ENCODE assay signal across 12 mouse cellular contexts in the genomic region with DNA sequence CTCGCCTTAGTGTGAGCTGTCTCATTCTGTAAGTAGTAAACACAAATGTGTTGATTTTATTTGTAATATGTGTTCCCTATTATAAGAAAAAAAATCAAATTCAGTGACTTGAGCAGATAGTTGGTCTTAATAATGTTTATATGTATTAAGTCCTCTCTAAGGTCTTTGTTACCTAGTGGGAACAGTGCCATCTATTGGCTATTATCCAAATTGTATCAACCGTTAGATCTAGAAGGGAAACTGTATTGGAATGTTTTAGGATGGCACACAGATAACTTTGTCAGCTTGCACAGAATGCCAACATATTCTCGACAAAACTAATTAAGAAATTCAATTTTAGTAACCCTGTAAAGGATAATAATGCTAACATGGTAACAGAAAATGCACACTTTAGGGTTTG.
DNase-seq lines count a peak whose midpoint lies in the region; ATAC-seq and TF ChIP-seq lines count a peak whose summit lies in the region.
"Had no signal": no experiment of that assay in that cellular context is flagged by ENCODE, and none has a peak within 500 bp of the region (broad histone marks: within the 10 kb centered on the region; RNA-seq: fewer than 3 reads in every experiment).

No protein-coding gene starts in this region.

- H3K27ac ChIP-seq in left cerebral cortex, adult 2 months: no peak overlapping the region
- H3K27ac ChIP-seq: forebrain, embryonic 10.5 days had no signal

- intact Hi-C loops in left cerebral cortex, adult 2 months (cut with DNase I): no loop called here
- intact Hi-C loops in left cerebral cortex, postnatal 25 days (cut with DNase I): no loop called here

- in situ Hi-C loops in Patski (cut with MboI; ENCODE audit: low pct_unique_long_range_greater_than_20kb): no loop called here

- TF ChIP-seq CTCF in left cerebral cortex, adult 2 months (IDR thresholded peaks at IDR 0.05): peak; percentile 9; the same call in 1 of the 2 replicates
- TF ChIP-seq CTCF in E14TG2a.4 (conservative IDR thresholded peaks at IDR 0.05; ENCODE audit: low read length) (peak; percentile 35), Patski (IDR thresholded peaks at IDR 0.05) (peak; percentile 45)

- ATAC-seq in Patski: no peak
- ATAC-seq in frontal cortex, adult (ENCODE audit: low TSS enrichment): no peak

- H3K9me3 ChIP-seq in E14TG2a.4 (ENCODE audit: low read length): no peaks in the 10 kb centered on the region
- H3K9me3 ChIP-seq: forebrain, embryonic 10.5 days had no signal

- H3K36me3 ChIP-seq in E14TG2a.4 (ENCODE audit: insufficient read depth, low read length): no peaks in the 10 kb centered on the region
- H3K36me3 ChIP-seq: forebrain, embryonic 10.5 days had no signal

- no peaks in the 10 kb centered on the region for H3K4me1 ChIP-seq in E14TG2a.4 (replicated peaks; ENCODE audit: low read depth, low read length)
- H3K4me1 ChIP-seq: forebrain, embryonic 10.5 days had no signal

- H3K27me3 ChIP-seq in E14TG2a.4 (ENCODE audit: insufficient read depth, low read length) (no peaks in the 10 kb centered on the region), Patski (no peaks in the 10 kb centered on the region)

- CTCF ChIA-PET in Patski (lab: Charles Lee): interaction anchor here (1.0 to 1.7 kb wide), 3 partner anchors 9 to 15 kb away, joined by 3 to 4 read pairs (median 3); no protein-coding TSS in a partner anchor

- POLR2A ChIA-PET in Patski (lab: Charles Lee): no interaction called here

- DNase-seq in left cerebral cortex, adult 2 months (ENCODE audit: extremely low spot score in 1 of 2, low spot score in 2 of 2): no peak
- DNase-seq in left cerebral cortex, postnatal 25 days (ENCODE audit: low spot score in 2 of 2): no peak
- DNase-seq in Patski (ENCODE audit: low read depth, low spot score): no peak
- DNase-seq in hindlimb bud, embryonic 11.5 days (ENCODE audit: extremely low spot score, low read depth, low spot score): peak; percentile 16
- no peak for DNase-seq in gastrocnemius, postnatal 4 days (ENCODE audit: low spot score in 2 of 2)
- DNase-seq in adrenal gland, adult 8-10 months: no peak
- DNase-seq: cerebellum, postnatal 14 days; heart, adult 18-20 months; layer of hippocampus, postnatal 36 days had no signal

- H3K4me3 ChIP-seq in left cerebral cortex, adult 2 months: no peak overlapping the region
- no peak overlapping the region for H3K4me3 ChIP-seq in E14TG2a.4 (replicated peaks; ENCODE audit: low read length)
- H3K4me3 ChIP-seq: forebrain, embryonic 10.5 days had no signal
